Mouse (Mus musculus) bone marrow macrophage, adult 2 months (primary cell): Measurements from ENCODE around the gene 4930402H24Rik.

ENCODE experiments used
- CTCF ChIP-seq: IDR thresholded peaks from 2 replicates; pipeline ENCODE4 v1.5.1; 2012; ENCODE audit warnings: low read depth, mild to moderate bottlenecking, low read length, moderate library complexity
- POLR2A ChIP-seq: IDR thresholded peaks from 2 replicates; pipeline ENCODE4 v1.6.1; 2012; ENCODE audit warnings: mild to moderate bottlenecking, low read depth, low read length, borderline replicate concordance

DNA sequence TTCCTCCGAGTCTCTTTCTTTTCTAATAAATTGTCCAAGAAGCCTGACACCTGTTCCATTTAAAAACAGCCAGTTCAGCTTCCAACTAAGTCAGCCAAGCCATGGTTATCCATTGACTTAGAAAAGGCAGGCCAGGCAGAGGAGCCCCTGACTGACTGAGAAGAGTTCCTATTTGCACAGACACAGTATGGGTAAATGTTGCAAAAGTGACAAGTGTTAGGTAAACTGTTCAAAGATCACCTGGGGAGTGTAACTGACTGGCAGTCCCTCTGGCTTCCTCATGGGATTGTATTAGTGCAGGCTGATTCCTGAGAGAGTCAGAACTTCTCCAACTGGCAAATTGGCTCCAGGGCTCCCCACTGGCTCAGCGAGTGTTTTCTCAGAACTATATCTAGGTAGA lies 8.3 kb downstream of the 4930402H24Rik start:
- TF ChIP-seq CTCF, result no peak
- no peak for TF ChIP-seq POLR2A
